Mouse (Mus musculus) liver, adult (tissue): ENCODE measurements around the gene Kcnh4.

Experiments
- GATA4 ChIP-seq: IDR thresholded peaks from 2 replicates; pipeline ENCODE4 v1.6.1; 2014; ENCODE audit warnings: mild to moderate bottlenecking, low read length; ENCODE audit not compliant: insufficient replicate concordance

Kcnh4 gene

GRCm38 (mm10) chr11:100759611-100760233 is at the start of gene Kcnh4:
Kcnh4 (minus strand) TSS chr11:100759942.
- no peak for TF ChIP-seq GATA4

- TF ChIP-seq GATA4 = no peak
Observed at GRCm38 (mm10) chr11:100806380-100807305, 46.9 kb upstream of the Kcnh4 start.

DNA sequence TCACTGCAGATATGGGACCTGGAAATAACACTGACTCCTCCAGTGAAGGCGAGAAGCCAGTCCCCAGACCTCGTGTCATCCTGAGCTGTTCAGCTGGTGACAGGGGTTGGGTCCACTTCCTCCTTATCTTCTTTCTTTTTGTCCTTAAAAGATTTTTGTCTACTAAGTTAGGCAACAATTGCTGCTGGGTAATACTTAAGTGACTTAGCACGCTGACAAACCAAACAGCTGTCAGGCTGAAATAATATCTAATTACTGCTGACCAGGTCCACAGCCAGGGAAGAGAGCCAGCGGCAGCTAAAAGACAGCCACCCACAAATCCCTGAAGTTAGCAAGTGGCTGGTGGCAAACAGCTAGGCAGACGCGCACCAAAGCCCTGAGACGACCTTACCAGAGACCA is 45.8 kb upstream of the Kcnh4 start:
- TF ChIP-seq GATA4 = no peak

DNA sequence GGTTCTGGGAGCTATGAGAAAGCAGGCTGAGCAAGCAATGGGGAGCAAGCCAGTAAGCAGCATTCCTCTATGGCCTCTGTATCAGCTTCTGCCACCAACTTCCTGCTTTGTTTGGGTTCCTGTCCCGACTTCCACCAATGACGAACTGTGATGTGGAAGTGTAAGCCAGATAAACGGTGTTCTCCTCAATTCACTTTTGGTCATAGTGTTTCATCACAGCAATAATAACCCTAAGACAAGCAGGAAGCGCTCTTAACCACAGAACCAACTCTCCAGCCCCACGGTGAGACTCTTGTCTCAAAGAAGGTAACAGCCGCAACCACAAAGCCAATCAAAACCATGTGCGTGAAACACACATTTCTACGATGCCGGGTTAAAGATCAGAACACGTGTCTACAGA is 44.7 kb upstream of the Kcnh4 start:
- no peak for TF ChIP-seq GATA4

DNA sequence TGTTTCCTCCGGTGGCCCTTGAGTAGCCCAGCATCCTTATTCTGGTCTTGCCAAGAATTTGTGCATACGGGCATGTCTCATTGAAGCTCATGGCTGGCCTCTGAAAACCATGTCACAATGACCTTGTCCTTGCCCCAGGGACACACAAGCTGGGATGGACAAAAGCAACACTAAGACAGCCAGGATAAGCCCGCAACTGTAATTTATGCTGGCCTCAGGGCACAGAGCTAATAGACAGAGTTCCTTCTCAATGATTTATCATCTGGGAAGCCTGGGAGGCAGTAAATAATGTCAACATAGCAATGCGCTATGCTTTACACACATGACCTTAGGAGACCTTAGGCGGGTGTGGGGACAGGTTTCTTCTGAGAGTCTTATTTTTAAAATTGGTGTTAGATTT is 39.7 kb upstream of the Kcnh4 start:
- no peak for TF ChIP-seq GATA4

GRCm38 (mm10) chr11:100796585-100796984 is 36.8 kb upstream of the Kcnh4 start:
- no peak for TF ChIP-seq GATA4

GRCm38 (mm10) chr11:100795386-100795785 is 35.6 kb upstream of the Kcnh4 start:
- no peak for TF ChIP-seq GATA4

GRCm38 (mm10) chr11:100791457-100792049 is 31.8 kb upstream of the Kcnh4 start:
- no peak for TF ChIP-seq GATA4

GRCm38 (mm10) chr11:100789702-100790101 is 30.0 kb upstream of the Kcnh4 start:
- TF ChIP-seq GATA4 = no peak

GRCm38 (mm10) chr11:100785774-100786173 is 26.0 kb upstream of the Kcnh4 start:
- TF ChIP-seq GATA4 = no peak

DNA sequence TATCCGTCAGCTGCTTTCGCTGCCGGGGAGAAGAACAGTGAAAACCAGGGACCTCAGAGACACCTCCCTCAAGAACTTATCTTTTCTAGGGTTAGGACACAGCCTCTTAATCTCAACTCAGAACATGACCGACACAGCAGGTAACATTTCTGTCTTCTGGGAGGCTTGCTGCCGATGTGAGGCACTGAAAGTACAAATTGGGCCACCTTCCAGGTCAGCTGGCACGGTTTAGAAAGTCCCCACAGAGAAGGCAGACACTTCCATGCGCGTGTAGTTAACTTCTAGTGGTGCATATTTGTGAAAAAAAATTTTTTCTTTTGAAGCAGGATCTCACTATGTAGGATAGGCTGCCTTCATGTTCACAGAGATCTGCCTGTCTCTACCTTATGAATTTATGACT is 24.5 kb upstream of the Kcnh4 start:
- TF ChIP-seq GATA4 = no peak

- no peak for TF ChIP-seq GATA4
Observed at GRCm38 (mm10) chr11:100782568-100782967, 22.8 kb upstream of the Kcnh4 start.

GRCm38 (mm10) chr11:100781763-100782475 is 22.2 kb upstream of the Kcnh4 start:
- no peak for TF ChIP-seq GATA4

DNA sequence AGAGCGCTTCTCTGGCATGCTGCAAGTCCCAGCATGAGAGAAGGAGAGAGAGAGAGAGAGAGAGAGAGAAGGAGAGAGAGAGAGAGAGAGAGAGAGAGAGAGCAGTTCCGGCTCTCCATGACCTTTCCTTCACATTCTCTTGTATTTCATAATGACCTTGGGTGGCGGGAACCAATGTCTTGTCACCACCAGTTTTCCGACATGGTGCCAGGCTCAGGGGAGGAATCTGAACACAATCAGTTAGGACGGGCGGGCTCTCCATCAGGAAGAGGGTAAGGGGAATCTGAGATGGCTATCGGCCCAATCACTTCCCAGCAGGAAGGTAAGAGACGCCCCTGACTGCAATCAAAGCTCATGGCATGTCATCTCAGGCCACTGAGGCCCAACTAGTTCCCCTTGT is 20.5 kb upstream of the Kcnh4 start:
- no peak for TF ChIP-seq GATA4

DNA sequence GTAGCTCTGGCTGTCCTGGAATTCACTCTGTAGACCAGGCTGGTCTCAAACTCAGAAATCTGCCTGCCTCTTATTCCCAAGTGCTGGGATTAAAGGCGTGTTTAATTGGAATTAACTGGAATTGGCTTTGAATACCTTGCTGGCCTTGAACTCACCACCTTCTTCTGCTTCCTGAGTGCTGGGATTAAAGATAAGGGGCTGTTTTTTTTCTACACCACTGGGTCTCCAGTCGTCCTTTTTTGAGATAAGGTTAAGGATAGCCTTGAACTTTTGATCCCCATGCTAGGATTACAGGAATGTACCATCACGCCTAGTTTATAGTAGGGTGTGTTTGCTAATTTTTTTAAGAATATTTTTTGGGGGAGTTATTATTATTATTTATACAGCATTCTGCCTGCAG is 18.3 kb upstream of the Kcnh4 start:
- no peak for TF ChIP-seq GATA4
